Mouse (Mus musculus): ENCODE data around the gene Vmn1r49. TPM values are rescaled to one million over a fixed set of nuclear protein-coding genes. Genes with fewer than 3 reads are reported as not detected.
"Not testable (repeated sequence)": the region's sequence is repeated elsewhere in the genome, so short reads cannot be mapped to it uniquely, and the experiment has no call there.

Gene Vmn1r49
- not detected in 2 replicates for polyA plus RNA-seq (2012; rRNA removed)

- DNase-seq (ENCODE audit: low spot score), result no peak
These were observed at the start of gene Vmn1r49 for GRCm38 (mm10) chr6:90078406-90078805. Vmn1r49 (minus strand) TSS chr6:90078506.

GRCm38 (mm10) chr6:90122296-90122695 lies 44.0 kb upstream of the Vmn1r49 start, which contains the start of gene Vmn1r51:
Vmn1r51 (plus strand) TSS chr6:90122596.
- DNase-seq (ENCODE audit: low spot score), result not testable (repeated sequence)

- DNase-seq (ENCODE audit: low spot score), result no peak
These were observed 22.8 kb upstream of the Vmn1r49 start, which contains the start of gene Vmn1r50 for GRCm38 (mm10) chr6:90101130-90101529. Vmn1r50 (plus strand) TSS chr6:90101430.

- no peak for DNase-seq (ENCODE audit: low spot score)
These were observed 22.3 kb upstream of the Vmn1r49 start for GRCm38 (mm10) chr6:90100566-90100965.

GRCm38 (mm10) chr6:90036741-90037140 lies 41.6 kb downstream of the Vmn1r49 start, which contains the start of gene Vmn1r48:
Vmn1r48 (minus strand) TSS chr6:90036841.
- DNase-seq (ENCODE audit: low spot score), result not testable (repeated sequence)

Other genes starting within 250 kb of the Vmn1r49 start
- not detected in 2 replicates for gene Vmn1r42, start 202.1 kb downstream of the Vmn1r49 start, polyA plus RNA-seq (2012; rRNA removed)
- gene Vmn1r43, start 202.1 kb downstream of the Vmn1r49 start, polyA plus RNA-seq (2012; rRNA removed), result not detected in 2 replicates
- gene Vmn1r44, start 194.8 kb downstream of the Vmn1r49 start, polyA plus RNA-seq (2012; rRNA removed), result not detected in 2 replicates
- not detected in 2 replicates for gene Vmn1r45, start 137.9 kb downstream of the Vmn1r49 start, polyA plus RNA-seq (2012; rRNA removed)
- gene Vmn1r46, start 109.2 kb downstream of the Vmn1r49 start, polyA plus RNA-seq (2012; rRNA removed), result not detected in 2 replicates
- gene Vmn1r47, start 62.4 kb downstream of the Vmn1r49 start, polyA plus RNA-seq (2012; rRNA removed), result not detected in 2 replicates
- gene Vmn1r48, start 41.7 kb downstream of the Vmn1r49 start, polyA plus RNA-seq (2012; rRNA removed), result not detected in 2 replicates
- gene Vmn1r50, start 22.9 kb upstream of the Vmn1r49 start, polyA plus RNA-seq (2012; rRNA removed), result not detected in 2 replicates
- gene Vmn1r51, start 44.1 kb upstream of the Vmn1r49 start, polyA plus RNA-seq (2012; rRNA removed), result not detected in 2 replicates
- gene Vmn1r52, start 96.3 kb upstream of the Vmn1r49 start, polyA plus RNA-seq (2012; rRNA removed), result not detected in 2 replicates
- not detected in 2 replicates for gene V1ra8, start 124.3 kb upstream of the Vmn1r49 start, polyA plus RNA-seq (2012; rRNA removed)
- 0.10 TPM in 1 of 2 replicates, not detected in the other for gene Vmn1r53, start 145.9 kb upstream of the Vmn1r49 start, polyA plus RNA-seq (2012; rRNA removed)
- gene Vmn1r54, start 167.8 kb upstream of the Vmn1r49 start, polyA plus RNA-seq (2012; rRNA removed), result not detected in 2 replicates
- gene BC048671, start 222.7 kb upstream of the Vmn1r49 start, polyA plus RNA-seq (2012; rRNA removed), result not detected in 2 replicates
- 0.29 and 0.31 TPM in 2 replicates for gene Chst13, start 246.7 kb upstream of the Vmn1r49 start, polyA plus RNA-seq (2012; rRNA removed)

Data from urinary bladder, adult 2 months (tissue).